Mouse (Mus musculus) liver, adult 2 months (tissue): ENCODE measurements around the gene Ppy.

Experiments used
- CTCF ChIP-seq: fragments of 200-500 bp; IDR thresholded peaks from 2 replicates; pipeline ENCODE4 v1.5.1; 2011; ENCODE audit warnings: low read depth, low read length, control low read depth
- POLR2A ChIP-seq: fragments of 200-500 bp; IDR thresholded peaks from 2 replicates; pipeline ENCODE4 v1.6.1; 2011; ENCODE audit warnings: low read length, control low read depth; ENCODE audit not compliant: insufficient read depth; ENCODE audit errors: extremely low read depth

- no peak for TF ChIP-seq CTCF
- peak; percentile 93 for TF ChIP-seq POLR2A
Measured at GRCm38 (mm10) chr11:102145471-102146001, 44.4 kb upstream of the Ppy start, which contains the start of gene Nags.
